ENCODE assay signal across 14 mouse cellular contexts in the genomic region with DNA sequence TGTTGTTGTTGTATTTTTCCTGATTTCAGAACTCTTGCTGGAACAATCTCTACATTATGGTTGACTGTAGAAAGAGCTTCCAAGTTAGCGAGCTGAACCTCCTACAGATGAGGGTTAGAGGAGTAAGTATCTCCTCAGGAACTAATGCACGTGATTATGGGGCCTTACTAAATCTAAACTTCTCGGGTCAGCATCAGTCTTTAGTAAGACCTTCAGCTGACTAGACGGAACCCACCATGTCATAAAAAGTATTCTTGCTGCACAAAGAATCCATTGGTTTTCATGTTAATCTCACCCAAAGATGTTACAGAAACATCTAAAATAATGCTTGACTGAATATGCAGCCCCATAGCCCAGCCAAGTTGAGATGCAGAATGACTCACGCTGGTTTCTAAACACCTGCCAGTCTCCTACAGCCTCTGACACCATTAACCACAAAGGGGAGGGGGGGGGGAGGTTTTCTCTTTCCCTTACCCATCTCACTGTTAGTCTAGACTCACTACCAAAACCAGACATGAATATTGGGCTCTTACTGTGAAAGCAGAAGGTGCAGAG.
DNase-seq lines count a peak whose midpoint lies in the region; ATAC-seq and TF ChIP-seq lines count a peak whose summit lies in the region.
"Had no signal": no experiment of that assay in that cellular context is flagged by ENCODE, and none has a peak within 500 bp of the region (broad histone marks: within the 10 kb centered on the region; RNA-seq: fewer than 3 reads in every experiment).

No protein-coding gene starts in this region.

- no peaks in the 10 kb centered on the region for H3K36me3 ChIP-seq in liver, embryonic 14.5 days (replicated peaks; ENCODE audit: control insufficient read depth, insufficient read depth, low read depth)
- H3K36me3 ChIP-seq in forebrain, embryonic 12.5 days (replicated peaks): no peaks in the 10 kb centered on the region
- H3K36me3 ChIP-seq: heart, embryonic 13.5 days; kidney, embryonic 15.5 days; limb, embryonic 10.5 days; midbrain, embryonic 15.5 days had no signal

- TF ChIP-seq CTCF in layer of hippocampus, adult 2 months (conservative IDR thresholded peaks at IDR 0.05): no peak
- no peak for TF ChIP-seq CTCF in liver, embryonic 14.5 days (IDR thresholded peaks at IDR 0.05; ENCODE audit: low read depth)

- H3K9me3 ChIP-seq in liver, embryonic 14.5 days (ENCODE audit: control insufficient read depth, low read length): no peaks in the 10 kb centered on the region
- no peaks in the 10 kb centered on the region for H3K9me3 ChIP-seq in forebrain, embryonic 12.5 days
- H3K9me3 ChIP-seq: heart, embryonic 13.5 days; kidney, embryonic 15.5 days; limb, embryonic 10.5 days; midbrain, embryonic 15.5 days had no signal

- H3K9ac ChIP-seq in liver, embryonic 14.5 days (replicated peaks): peak overlapping the region; percentile 20; the same call in 1 of the 2 replicates
- H3K9ac ChIP-seq in forebrain, embryonic 12.5 days: no peak overlapping the region
- H3K9ac ChIP-seq: heart, embryonic 13.5 days; kidney, embryonic 15.5 days; midbrain, embryonic 15.5 days had no signal

- no peak for TF ChIP-seq EP300 in liver, embryonic 14.5 days (IDR thresholded peaks at IDR 0.05; ENCODE audit: low read depth)

- 38% methylated on average over 5 of the region's 5 CpGs for WGBS in liver, embryonic 14.5 days (ENCODE audit: insufficient replicate concordance)
- 94% methylated on average over 5 of the region's 5 CpGs for WGBS in forebrain, embryonic 12.5 days

- DNase-seq in layer of hippocampus, adult 2 months (ENCODE audit: low spot score in 2 of 2): no peak
- DNase-seq in layer of hippocampus, adult 18-20 months (ENCODE audit: low spot score in 2 of 2): no peak
- peak in 1 of 3 experiments; percentile 28 for DNase-seq in liver, embryonic 14.5 days (ENCODE audit: low read depth in 3 of 3, low spot score in 3 of 3)
- peak; percentile 87 for DNase-seq in thymus, postnatal 0 days (ENCODE audit: low spot score)
- no peak for DNase-seq in cerebellum, postnatal 25 days
- no peak for DNase-seq in heart, postnatal 14 days
- DNase-seq: cerebellum, adult 11 months; retina, postnatal 1 day had no signal

- no peaks in the 10 kb centered on the region for H3K27me3 ChIP-seq in liver, embryonic 14.5 days (ENCODE audit: control insufficient read depth, insufficient read depth, low read length)
- no peaks in the 10 kb centered on the region for H3K27me3 ChIP-seq in forebrain, embryonic 12.5 days
- H3K27me3 ChIP-seq: heart, embryonic 13.5 days; kidney, embryonic 15.5 days; midbrain, embryonic 15.5 days had no signal

- H3K4me1 ChIP-seq in liver, embryonic 14.5 days (replicated peaks; ENCODE audit: control insufficient read depth in 2 of 2, insufficient read depth in 2 of 2, low read length in 1 of 2): peaks cover 13 to 40% of the 10 kb centered on the region in 2 experiments
- H3K4me1 ChIP-seq in forebrain, embryonic 12.5 days: no peaks in the 10 kb centered on the region
- H3K4me1 ChIP-seq: midbrain, embryonic 15.5 days had no signal

- intact Hi-C loops in heart, postnatal 14 days (cut with DNase I): loop anchor here (2.0 to 5.0 kb wide), 2 partner anchors 50 to 89 kb away; a partner anchor contains a TSS

- H3K4me2 ChIP-seq in liver, embryonic 14.5 days (ENCODE audit: low read depth): peak overlapping the region; percentile 43
- no peak overlapping the region for H3K4me2 ChIP-seq in forebrain, embryonic 12.5 days
- H3K4me2 ChIP-seq: heart, embryonic 13.5 days; kidney, embryonic 15.5 days; midbrain, embryonic 15.5 days had no signal

- H3K4me3 ChIP-seq in layer of hippocampus, adult 2 months: no peak overlapping the region
- no peak overlapping the region for H3K4me3 ChIP-seq in liver, embryonic 14.5 days (ENCODE audit: insufficient read depth in 1 of 2, low read depth in 2 of 2, low read length in 2 of 2)
- H3K4me3 ChIP-seq in forebrain, embryonic 12.5 days (replicated peaks): no peak overlapping the region
- H3K4me3 ChIP-seq: heart, embryonic 13.5 days; kidney, embryonic 15.5 days; limb, embryonic 10.5 days; midbrain, embryonic 15.5 days had no signal

- H3K27ac ChIP-seq in layer of hippocampus, adult 2 months: 0 out of 2 replicates have a peak overlapping the region, but pooled peaks have one; percentile 18
- H3K27ac ChIP-seq in liver, embryonic 14.5 days: peak overlapping the region; percentile 36
- H3K27ac ChIP-seq in forebrain, embryonic 12.5 days: no peak overlapping the region
- H3K27ac ChIP-seq: heart, embryonic 13.5 days; limb, embryonic 10.5 days; midbrain, embryonic 15.5 days had no signal

- ATAC-seq in activated CD4-positive, CD25-positive, alpha-beta regulatory T cell, adult 4 months: peak; percentile 70
- peak; percentile 40; the same call in 1 of the 2 replicates for ATAC-seq in liver, embryonic 14.5 days (ENCODE audit: insufficient read depth)
- no peak for ATAC-seq in forebrain, embryonic 12.5 days (ENCODE audit: low FRiP score)
- ATAC-seq: midbrain, embryonic 15.5 days had no signal
